Mouse (Mus musculus): ENCODE results near the gene Rpia.

GRCm38 (mm10) chr6:70814629-70814950 lies 22.6 kb upstream of the Rpia start:
- TF ChIP-seq CTCF (IDR thresholded peaks at IDR 0.05; ENCODE audit: low read depth) (no peak), EP300 (optimal IDR thresholded peaks at IDR 0.05) (no peak)

All from stomach, postnatal 0 days (tissue).